Mouse (Mus musculus) left cerebral cortex, postnatal 14 days (tissue): ENCODE data around the gene Pcdh15. TPM values are rescaled to one million over a fixed set of nuclear protein-coding genes. Genes with fewer than 3 reads are reported as not detected.

Experiments
- DNase-seq, 2 experiments: peaks; one replicate each; pipeline ENCODE4 v3.0.0; 2021 to 2022; ENCODE audit warnings: low spot score in 2 of 2, mixed read lengths in 1 of 2
- intact Hi-C: fragments of 180-260 bp; cut with DNase I; formaldehyde crosslinking; loops from one replicate; pipeline ENCODE4 v1.15.1; 2025
- total RNA-seq, 2 experiments: library from RNA; stranded (reverse); gene quantifications; 2 replicates each; pipeline ENCODE4 v1.2.3; 2021

Pcdh15 gene
- total RNA-seq, 2 experiments from 2014 or later, result 32.2 to 32.8 TPM

- no peak for DNase-seq
- intact Hi-C loops, result no loop called here
These were observed 634.1 kb downstream of the Pcdh15 start for GRCm38 (mm10) chr10:73733246-73733645.

- no peak for DNase-seq
- intact Hi-C loops, result no loop called here
These were observed 649.9 kb downstream of the Pcdh15 start for GRCm38 (mm10) chr10:73749021-73749420.

- intact Hi-C loops, result no loop called here
These were observed 654.7 kb downstream of the Pcdh15 start for GRCm38 (mm10) chr10:73753876-73754275.

GRCm38 (mm10) chr10:73782945-73783344 lies 683.8 kb downstream of the Pcdh15 start:
- DNase-seq, result peak in 1 of 2 experiments; percentile 2
- intact Hi-C loops, result no loop called here

More at GRCm38 (mm10) chr10:73753876-73754275, 654.7 kb downstream of the Pcdh15 start:
- no peak for DNase-seq

- no peak for DNase-seq
- intact Hi-C loops, result no loop called here
These were observed 689.0 kb downstream of the Pcdh15 start for GRCm38 (mm10) chr10:73788163-73788562.

GRCm38 (mm10) chr10:73805069-73805468 lies 705.9 kb downstream of the Pcdh15 start:
- intact Hi-C loops, result no loop called here
- DNase-seq, result no peak

- intact Hi-C loops, result no loop called here
- no peak for DNase-seq
These were observed 713.2 kb downstream of the Pcdh15 start for GRCm38 (mm10) chr10:73812311-73812710.

- peak; percentile 22 to 29 for DNase-seq
- intact Hi-C loops, result no loop called here
These were observed 722.8 kb downstream of the Pcdh15 start for GRCm38 (mm10) chr10:73821657-73822583.

- DNase-seq, result no peak
- intact Hi-C loops, result no loop called here
These were observed 724.1 kb downstream of the Pcdh15 start for GRCm38 (mm10) chr10:73823214-73823613.

- intact Hi-C loops, result no loop called here
- peak; percentile 8 to 9 for DNase-seq
These were observed 727.2 kb downstream of the Pcdh15 start for GRCm38 (mm10) chr10:73826354-73826753.

GRCm38 (mm10) chr10:73828781-73829180 lies 729.6 kb downstream of the Pcdh15 start:
- intact Hi-C loops, result no loop called here
- DNase-seq, result no peak

- intact Hi-C loops, result no loop called here
- no peak for DNase-seq
These were observed 745.9 kb downstream of the Pcdh15 start for GRCm38 (mm10) chr10:73844998-73845397.

- intact Hi-C loops, result no loop called here
- no peak for DNase-seq
These were observed 763.0 kb downstream of the Pcdh15 start for GRCm38 (mm10) chr10:73862181-73862580.

- no peak for DNase-seq
- intact Hi-C loops, result no loop called here
These were observed 779.0 kb downstream of the Pcdh15 start for GRCm38 (mm10) chr10:73878055-73878728.

- no peak for DNase-seq
- intact Hi-C loops, result no loop called here
These were observed 779.6 kb downstream of the Pcdh15 start for GRCm38 (mm10) chr10:73878729-73879067.

- intact Hi-C loops, result no loop called here
- DNase-seq, result no peak
These were observed 788.6 kb downstream of the Pcdh15 start for GRCm38 (mm10) chr10:73887771-73888170.

- intact Hi-C loops, result no loop called here
- no peak for DNase-seq
These were observed 793.1 kb downstream of the Pcdh15 start for GRCm38 (mm10) chr10:73892251-73892650.

GRCm38 (mm10) chr10:73896086-73896607 lies 797.0 kb downstream of the Pcdh15 start:
- intact Hi-C loops, result no loop called here
- DNase-seq, result no peak

GRCm38 (mm10) chr10:73899165-73899564 lies 800.0 kb downstream of the Pcdh15 start:
- no peak for DNase-seq
- intact Hi-C loops, result no loop called here

GRCm38 (mm10) chr10:73907626-73908025 lies 808.5 kb downstream of the Pcdh15 start:
- no peak for DNase-seq
- intact Hi-C loops, result no loop called here
